Mouse (Mus musculus) cerebellum, adult 11 months (tissue): ENCODE measurements around the gene Agpat2.

Source experiments
- DNase-seq: peaks from one replicate; pipeline ENCODE4 v3.0.0; 2022

Agpat2 gene

GRCm38 (mm10) chr2:26594934-26595724, 9.1 kb downstream of the Agpat2 start:
- DNase-seq, result no peak

DNA sequence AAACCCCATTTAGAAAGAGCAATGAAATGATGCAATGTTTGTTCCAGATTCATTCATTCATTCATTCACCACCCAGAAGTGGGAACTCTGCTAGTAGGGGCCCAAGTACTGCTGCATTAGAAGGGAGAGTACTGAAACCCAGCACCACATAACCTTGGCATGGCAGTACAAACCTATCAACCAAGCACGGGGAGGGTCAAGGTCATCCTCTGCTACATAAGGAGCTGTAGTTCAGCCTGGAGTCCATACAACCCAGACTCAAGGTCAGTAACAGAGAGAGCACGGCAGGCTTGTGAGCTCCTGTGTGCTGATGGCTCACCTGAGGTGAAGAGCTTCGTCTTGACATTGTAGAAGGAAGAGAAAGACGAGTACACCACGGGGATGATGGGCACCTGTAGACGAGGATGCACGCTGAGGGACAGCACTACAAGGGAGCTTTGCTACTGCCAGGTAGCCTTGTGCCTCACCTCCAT, 9.7 kb downstream of the Agpat2 start:
- DNase-seq, result no peak

DNA sequence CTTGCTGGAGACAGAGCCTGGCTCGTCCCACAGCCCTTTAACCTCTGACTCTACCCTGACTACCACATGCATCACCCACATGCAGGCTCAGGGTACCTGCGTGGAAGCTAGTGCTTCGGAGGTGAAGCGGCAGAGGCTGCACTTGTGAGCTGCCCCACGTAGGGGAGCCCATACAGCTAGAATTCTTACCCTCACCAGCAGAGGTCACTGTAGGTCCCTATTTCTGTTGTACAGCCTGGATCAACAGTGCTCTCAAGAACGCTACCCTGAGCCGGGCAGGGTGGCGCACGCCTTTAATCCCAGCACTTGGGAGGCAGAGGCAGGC, 10.2 kb downstream of the Agpat2 start:
- DNase-seq, result no peak

GRCm38 (mm10) chr2:26593211-26594021, 10.8 kb downstream of the Agpat2 start:
- no peak for DNase-seq

DNA sequence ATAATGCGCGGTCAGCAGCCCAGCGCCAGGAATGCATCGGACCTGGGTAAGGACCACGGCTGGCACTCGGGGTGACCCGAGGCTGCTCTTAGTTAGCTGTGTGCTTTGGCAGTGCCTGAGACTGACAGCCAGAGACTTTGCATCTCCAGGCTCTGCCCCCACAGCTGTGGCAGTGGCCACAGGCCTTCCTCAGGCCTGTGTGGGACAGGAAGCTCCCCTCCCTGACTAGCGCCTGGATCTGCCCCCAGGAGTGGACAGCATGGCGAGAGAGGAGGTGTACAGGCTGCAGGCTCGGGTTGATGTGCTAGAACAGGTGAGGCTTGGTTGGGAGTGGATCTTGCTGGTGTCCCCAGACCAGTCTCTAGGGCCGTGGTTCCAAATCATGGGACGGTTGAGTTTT, 12.8 kb downstream of the Agpat2 start:
- DNase-seq, result no peak

DNA sequence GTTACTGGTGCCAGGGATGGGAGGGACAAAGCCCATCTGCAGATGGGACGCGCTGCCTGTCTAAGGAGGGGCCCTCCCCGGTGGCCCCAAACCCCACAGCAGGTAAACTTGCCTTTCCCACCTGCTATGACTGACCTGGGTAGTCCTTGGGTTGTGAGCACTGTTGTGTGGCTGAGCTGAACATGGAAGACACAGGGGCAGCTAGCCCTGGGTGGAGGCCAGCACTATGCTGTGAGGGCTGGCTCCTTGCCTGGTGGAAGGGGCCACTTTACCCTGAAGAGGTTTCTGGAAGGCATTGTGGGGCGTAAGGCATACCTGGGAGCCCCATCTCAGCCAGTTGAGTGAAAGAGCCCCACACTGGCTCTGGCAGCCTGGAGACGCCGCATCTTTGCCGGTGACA, 13.3 kb downstream of the Agpat2 start:
- no peak for DNase-seq

GRCm38 (mm10) chr2:26590282-26590681, 13.9 kb downstream of the Agpat2 start:
- no peak for DNase-seq

DNA sequence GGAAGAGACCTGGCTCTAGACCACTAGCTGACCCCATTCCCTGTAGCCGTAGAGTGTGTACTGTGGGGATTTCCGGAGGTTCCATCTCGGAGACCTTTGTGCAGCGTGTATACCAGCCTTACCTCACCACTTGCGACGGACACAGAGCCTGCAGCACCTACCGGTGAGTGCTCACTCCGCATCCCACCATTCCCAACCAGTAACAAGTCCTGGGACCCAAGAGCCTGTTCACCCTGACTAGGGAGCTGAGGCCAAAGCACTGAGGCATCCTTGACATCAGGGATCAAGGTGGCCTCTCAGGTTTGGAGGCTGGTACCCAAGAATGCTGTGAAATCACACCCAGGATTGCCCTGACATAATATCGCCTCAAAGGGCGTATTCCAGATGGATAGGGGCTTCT, 14.9 kb downstream of the Agpat2 start:
- DNase-seq, result no peak

GRCm38 (mm10) chr2:26588573-26588972, 15.6 kb downstream of the Agpat2 start:
- DNase-seq, result no peak

DNA sequence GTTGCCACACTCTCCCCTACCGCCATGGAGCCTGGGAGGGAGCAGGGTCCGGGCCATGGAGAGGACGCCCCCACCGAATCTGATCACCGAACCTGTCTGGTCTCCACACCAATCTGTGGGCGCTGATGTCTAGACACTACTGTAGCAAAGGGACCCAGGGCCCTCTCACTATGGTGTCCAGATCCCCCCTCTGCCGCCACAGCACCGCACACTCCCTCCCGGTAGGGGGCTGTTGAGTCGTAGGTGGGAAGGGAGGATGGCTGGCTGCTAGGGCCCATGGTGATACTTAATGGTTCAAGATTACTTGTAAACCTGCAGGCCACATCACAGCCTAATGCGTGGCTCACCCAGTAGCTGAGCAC, 17.2 kb downstream of the Agpat2 start:
- DNase-seq, result no peak

- peak; percentile 51 for DNase-seq
Measured at GRCm38 (mm10) chr2:26586294-26587043, 17.7 kb downstream of the Agpat2 start, which contains the start of gene Gm20532. Gene Gm20532, plus strand, starts transcription at chr2:26586639.

- no peak for DNase-seq
Measured at GRCm38 (mm10) chr2:26585713-26586112, 18.5 kb downstream of the Agpat2 start.

- no peak for DNase-seq
Measured at GRCm38 (mm10) chr2:26583640-26584039, 20.6 kb downstream of the Agpat2 start.

DNA sequence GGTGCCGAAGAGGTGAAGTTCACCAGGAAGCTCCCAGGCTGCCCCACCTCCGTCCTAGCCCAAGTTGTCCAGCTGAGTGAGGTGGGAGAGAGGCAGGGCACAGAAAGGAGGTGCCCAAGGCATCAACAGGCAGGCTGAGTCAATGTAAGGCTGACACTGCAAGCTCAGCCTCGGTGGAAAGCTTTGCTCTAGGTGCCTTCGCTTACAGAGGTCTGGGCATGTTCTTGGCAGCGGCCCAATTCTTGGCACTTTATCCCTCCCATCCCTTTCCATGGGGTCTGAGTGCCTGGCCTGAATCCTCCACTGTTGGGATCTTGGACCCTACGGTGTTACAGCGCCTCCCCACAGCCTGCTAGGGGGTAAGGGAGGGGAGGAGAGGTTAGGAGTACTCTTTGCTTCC, 21.5 kb downstream of the Agpat2 start:
- no peak for DNase-seq

- DNase-seq, result no peak
Measured at GRCm38 (mm10) chr2:26582203-26582602, 22.0 kb downstream of the Agpat2 start.

DNA sequence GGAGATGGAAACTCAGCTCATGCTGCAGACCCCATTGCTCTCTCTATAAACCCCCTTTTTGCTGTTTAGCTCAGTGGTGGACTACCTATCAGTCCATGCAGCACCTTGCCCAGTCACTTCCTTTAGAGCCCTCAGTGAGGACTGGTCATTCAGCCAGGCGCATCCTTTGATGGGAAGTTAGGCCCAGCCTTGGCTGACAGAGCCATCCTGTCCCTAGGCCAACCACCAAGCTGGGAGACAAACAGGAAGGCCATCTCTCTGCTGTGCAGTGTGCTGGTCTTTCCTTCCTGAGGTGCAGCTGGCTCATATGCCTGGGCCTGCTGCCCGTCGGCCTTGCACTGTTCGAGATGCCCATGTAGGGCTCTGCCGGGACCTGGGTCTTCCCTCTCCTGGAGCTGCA, 23.5 kb downstream of the Agpat2 start:
- DNase-seq, result no peak

GRCm38 (mm10) chr2:26579714-26580113, 24.5 kb downstream of the Agpat2 start, which contains the start of gene Egfl7:
Gene Egfl7, plus strand, starts transcription at chr2:26580014.
- DNase-seq, result no peak

- DNase-seq, result no peak
Measured at GRCm38 (mm10) chr2:26578369-26578768, 25.8 kb downstream of the Agpat2 start.

GRCm38 (mm10) chr2:26576462-26576861, 27.8 kb downstream of the Agpat2 start:
- DNase-seq, result no peak

DNA sequence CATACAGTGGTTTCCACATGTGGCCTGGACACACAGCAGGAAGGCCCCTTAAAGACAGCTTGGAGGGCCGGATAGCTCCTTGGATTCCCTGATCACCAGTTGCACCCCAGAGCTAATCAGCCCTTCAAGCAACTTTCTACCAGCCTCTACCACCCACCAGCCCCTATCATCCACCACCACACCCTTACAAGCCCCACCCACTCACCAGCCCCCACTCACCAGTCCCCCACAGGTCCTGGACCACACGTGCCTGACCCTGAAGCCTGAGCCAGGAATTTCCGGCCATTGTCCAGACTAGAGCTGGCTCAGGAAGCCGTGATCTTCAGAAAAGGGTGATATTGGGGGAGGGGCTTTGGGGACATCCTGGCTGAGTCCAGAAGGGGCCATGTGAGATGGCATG, 28.4 kb downstream of the Agpat2 start:
- no peak for DNase-seq

DNA sequence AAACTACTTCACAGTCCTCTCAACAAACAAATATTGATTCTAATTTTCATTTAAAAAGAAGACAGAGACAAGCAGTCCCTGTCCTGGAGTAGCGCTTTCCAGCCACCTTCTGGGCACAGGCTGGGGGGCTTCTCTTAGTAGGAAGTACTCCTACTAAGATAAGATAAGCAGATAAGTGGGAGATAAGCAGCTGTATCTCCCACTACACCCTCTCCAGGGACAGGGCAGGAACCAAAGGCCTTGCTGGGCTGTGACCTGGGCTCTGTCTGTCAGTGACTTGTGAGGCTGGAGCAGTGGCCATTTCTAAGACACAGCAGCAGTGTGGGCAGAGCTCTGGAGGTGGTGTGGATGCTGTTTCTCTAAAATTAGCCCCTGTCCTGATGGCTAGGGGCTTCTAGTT, 28.8 kb downstream of the Agpat2 start:
- DNase-seq, result no peak

DNA sequence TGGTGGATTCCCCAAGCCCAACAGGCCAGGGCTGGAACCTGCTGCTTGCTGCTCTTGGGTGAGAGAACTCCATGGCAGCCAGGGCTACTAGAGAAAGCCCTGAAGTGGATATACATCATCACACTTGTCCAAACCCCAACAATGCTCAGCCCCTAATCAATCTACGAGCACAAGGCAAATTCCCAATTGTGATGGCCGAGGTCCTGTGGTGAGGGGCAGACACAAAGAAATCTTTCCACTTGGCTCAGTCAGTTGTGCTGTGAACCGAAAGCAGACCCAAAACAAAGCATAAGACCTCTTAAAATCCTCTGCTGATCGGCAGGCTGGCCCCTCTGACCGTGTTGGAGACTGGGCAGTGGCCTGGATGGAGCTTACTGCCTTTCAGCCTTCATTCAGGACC, 29.4 kb downstream of the Agpat2 start:
- no peak for DNase-seq

- no peak for DNase-seq
Measured at GRCm38 (mm10) chr2:26573807-26574206, 30.4 kb downstream of the Agpat2 start.

GRCm38 (mm10) chr2:26573396-26573795, 30.8 kb downstream of the Agpat2 start:
- DNase-seq, result no peak
